Mouse (Mus musculus) heart, postnatal 36 days (tissue): ENCODE measurements around the gene Cyp2t4. TPM values are rescaled to one million over a fixed set of nuclear protein-coding genes. Genes with fewer than 3 reads are reported as not detected.

Experiments used
- DNase-seq, 2 experiments: peaks; one replicate each; pipeline ENCODE4 v3.0.0; 2021 to 2022
- intact Hi-C: fragments of 180-260 bp; cut with DNase I; formaldehyde crosslinking; loops from one replicate; pipeline ENCODE4 v1.15.1; 2025
- total RNA-seq, 2 experiments: library from RNA; stranded (reverse); gene quantifications; 2 replicates each; pipeline ENCODE4 v1.2.3; 2021

Gene Cyp2t4
- total RNA-seq, 2 experiments from 2014 or later, result not detected

- intact Hi-C loops, result loop anchor here (2.0 to 5.0 kb wide), 2 partner anchors 36 to 118 kb away; partner anchors contain the start of gene BC024978
- no peak for DNase-seq
Observed at GRCm38 (mm10) chr7:27159256-27159655, 5.7 kb downstream of the Cyp2t4 start.

GRCm38 (mm10) chr7:27159882-27160281 is 6.4 kb downstream of the Cyp2t4 start:
- peak; percentile 85 to 87 for DNase-seq
- intact Hi-C loops, result loop anchor here (2.0 to 10.0 kb wide), 3 partner anchors 35 to 325 kb away; partner anchors contain the start of genes BC024978 and Sertad1

- no peak for DNase-seq
- intact Hi-C loops, result loop anchor here (10.0 kb wide), 1 partner anchor 324 kb away; the partner anchor contains the start of gene Sertad1
Observed at GRCm38 (mm10) chr7:27160921-27161320, 7.4 kb downstream of the Cyp2t4 start.

DNA sequence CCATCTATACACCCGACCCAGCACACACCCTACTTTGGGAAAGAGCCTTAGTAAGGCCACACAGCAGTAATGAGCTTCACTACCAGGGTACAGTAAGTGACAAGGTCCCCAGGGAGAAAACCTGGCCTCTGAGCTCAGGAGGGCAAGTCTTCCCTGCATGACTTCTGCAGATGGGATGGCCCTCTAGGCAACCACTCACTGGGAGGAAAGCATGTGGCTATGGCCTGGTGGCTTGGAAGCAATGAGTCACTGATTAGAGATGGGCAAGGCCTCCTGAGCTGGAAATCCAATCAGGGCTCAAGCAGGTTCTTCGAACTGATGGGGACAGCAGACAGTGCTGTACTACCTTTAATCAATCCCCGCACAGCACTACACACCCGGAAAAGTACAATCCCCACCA is 8.2 kb downstream of the Cyp2t4 start:
- intact Hi-C loops, result loop anchor here (2.0 to 10.0 kb wide), 2 partner anchors 17 to 323 kb away; partner anchors contain the start of genes Rab4b and Sertad1
- no peak for DNase-seq

DNA sequence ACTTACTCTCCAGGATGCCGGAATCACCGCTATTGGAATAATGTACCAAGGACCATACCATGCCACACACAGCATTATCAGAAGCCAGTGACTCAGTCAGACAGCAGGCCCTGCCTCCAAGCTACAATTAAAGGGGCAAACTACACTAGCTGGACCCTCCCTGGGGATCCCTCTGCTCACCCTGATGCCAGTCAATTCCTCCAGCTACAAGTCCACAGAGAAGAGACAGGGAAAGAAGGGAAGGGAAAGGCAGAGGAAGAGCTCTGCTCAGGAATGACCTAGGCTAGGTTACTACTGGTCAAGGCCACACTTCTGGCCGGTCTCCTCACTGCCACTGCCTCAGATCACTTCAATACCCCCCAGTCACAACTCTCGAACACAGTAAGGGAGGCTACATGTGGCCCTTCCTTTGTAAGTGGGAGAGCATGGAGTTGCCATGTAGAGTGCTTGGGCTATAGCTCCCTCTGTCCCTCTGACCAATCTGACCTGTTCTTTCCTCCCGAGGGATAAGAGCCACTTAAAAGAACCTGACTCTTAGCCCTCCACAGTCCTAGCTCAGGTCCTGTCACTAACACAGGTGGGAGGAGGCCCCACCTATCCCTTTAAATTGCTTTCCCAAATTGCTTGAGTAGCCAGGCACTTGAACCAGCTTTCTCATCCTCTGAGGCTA is 9.4 kb downstream of the Cyp2t4 start:
- intact Hi-C loops, result loop anchor here (2.0 to 10.0 kb wide), 2 partner anchors 16 to 322 kb away; partner anchors contain the start of genes Rab4b and Sertad1
- no peak for DNase-seq

DNA sequence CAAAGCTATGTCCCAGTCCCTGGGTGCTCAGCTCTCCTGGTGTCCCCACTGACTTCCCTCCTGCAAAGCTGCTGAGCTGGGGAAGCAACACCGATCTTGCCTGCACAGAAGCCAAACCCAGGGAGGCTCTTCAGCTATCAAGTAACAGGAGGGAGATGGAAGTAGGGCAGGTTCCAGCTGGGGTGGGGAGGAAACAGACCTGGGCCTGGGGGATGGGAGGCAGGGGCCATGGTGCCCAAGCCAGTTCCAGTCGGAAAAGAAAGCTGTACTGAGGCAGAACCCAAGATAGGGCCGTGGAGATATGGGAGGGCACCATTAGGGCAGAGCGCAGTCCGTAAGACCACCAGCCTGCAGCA is 9.9 kb downstream of the Cyp2t4 start:
- intact Hi-C loops, result loop anchor here (2.0 to 10.0 kb wide), 2 partner anchors 15 to 321 kb away; partner anchors contain the start of genes Rab4b and Sertad1
- no peak for DNase-seq

- intact Hi-C loops, result loop anchor here (10.0 kb wide), 1 partner anchor 320 kb away; the partner anchor contains the start of gene Sertad1
- DNase-seq, result no peak
Observed at GRCm38 (mm10) chr7:27164112-27164947, 10.8 kb downstream of the Cyp2t4 start.

DNA sequence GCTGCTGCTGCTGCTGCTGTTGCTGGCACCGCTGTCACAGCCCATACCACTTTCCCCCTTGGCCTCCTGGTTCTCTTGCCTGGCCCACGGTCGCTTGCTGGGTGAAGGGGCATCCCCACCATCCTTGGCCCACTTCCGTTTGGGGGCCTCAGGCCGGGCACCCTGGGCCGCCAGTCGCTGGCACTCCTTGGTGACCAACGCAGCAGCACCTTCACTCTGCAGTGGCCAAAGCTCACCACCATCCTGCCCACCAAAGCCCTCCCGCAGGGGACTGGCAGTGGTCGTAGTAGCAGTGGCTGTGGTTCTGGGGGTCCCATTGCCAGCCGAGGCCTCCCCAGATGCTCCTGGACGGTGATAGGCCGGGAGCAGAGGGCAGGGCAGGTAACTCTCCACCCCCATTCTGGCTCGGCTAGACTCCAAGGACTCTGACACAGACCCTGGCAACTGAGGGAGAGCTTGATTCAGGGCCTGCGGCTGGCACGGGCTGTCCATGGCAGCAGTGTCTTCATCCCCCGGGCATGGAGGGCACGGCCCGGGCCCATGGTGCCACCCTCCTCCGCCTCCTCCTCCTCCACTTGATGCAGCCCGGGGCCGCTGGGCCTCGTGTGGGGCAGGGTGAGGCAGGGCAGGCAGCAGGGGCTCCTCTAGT is 11.6 kb downstream of the Cyp2t4 start:
- intact Hi-C loops, result loop anchor here (10.0 kb wide), 1 partner anchor 320 kb away; the partner anchor contains the start of gene Sertad1
- no peak for DNase-seq

- intact Hi-C loops, result loop anchor here (2.0 to 10.0 kb wide), 2 partner anchors 29 to 319 kb away; partner anchors contain the start of genes BC024978 and Sertad1
- no peak for DNase-seq
Observed at GRCm38 (mm10) chr7:27165696-27166095, 12.2 kb downstream of the Cyp2t4 start.

DNA sequence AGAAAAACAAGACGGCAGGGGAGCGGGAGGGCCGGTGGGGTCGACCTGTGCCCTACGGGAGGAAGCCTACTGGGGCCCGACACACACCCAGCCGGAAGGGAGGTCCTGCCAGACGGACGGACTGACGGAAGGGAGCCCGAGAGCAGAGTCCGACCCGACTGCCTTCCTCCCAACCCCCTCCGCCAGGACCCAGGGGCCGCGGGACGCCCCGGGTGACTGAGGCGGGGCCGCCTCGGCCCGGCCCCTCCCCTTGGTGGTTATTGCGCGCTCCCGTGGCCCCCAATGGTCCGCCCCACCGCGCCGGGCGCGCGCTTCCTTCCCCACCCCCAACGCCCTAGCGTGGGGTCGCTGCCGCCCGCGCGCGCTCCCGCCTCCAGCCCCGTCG is 12.7 kb downstream of the Cyp2t4 start:
- peak; percentile 87 to 93 for DNase-seq
- intact Hi-C loops, result loop anchor here (2.0 to 10.0 kb wide), 2 partner anchors 29 to 319 kb away; partner anchors contain the start of genes BC024978 and Sertad1

- intact Hi-C loops, result loop anchor here (2.0 to 10.0 kb wide), 2 partner anchors 28 to 318 kb away; partner anchors contain the start of genes BC024978 and Sertad1
- DNase-seq, result peak; percentile 95 to 97
Observed at GRCm38 (mm10) chr7:27166614-27167474, 13.3 kb downstream of the Cyp2t4 start, which contains the start of gene Egln2. Gene Egln2, minus strand, starts transcription at chr7:27166802.

DNA sequence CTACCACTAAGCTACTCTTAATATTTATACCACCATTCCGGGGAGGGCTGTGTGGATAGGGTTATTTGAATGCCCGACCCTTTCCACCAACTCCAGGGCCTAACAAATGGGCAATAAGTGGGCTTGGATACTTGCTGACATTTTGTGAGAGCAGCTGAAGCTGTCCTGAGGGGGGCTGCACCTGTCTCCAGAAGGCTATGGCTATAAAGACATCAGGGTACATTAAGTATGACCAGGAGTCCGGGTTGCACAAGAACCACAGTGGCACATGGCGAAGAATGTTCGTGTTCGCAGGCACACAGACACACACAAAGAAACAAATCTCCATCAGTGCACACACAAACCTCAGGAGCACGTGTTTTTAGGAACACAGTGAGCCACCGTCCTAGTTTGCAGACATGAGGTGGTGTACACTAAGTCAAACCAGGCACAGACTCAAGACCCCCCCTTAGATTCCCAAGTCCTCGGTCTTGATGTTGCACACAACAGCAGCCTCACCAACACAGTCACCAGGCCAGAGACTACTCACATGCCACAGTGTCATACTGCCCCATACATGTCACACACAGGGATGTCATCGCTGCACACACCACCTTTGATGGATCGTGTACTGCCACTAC is 14.1 kb downstream of the Cyp2t4 start:
- DNase-seq, result no peak
- intact Hi-C loops, result loop anchor here (2.0 to 10.0 kb wide), 2 partner anchors 27 to 317 kb away; partner anchors contain the start of genes BC024978 and Sertad1

DNA sequence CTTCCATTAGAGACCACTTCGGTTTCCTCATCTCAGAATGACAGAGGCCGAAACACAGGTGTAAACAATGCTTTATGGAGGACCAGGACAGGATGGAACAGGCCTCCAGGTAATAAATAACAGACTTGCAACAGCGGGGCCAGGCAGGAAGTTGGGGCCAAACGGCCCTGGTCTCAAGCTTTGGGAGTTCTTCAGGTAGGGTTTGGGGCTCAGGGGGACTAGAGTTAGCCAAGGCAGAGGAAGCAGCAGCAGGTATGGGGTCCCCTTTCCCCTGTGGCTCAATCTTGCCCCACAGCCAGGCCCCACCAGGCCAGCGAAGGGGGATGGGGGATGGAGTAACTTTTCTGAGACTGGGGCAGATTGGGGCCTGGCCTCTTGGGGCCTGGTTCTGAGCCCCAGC is 14.9 kb downstream of the Cyp2t4 start:
- DNase-seq, result no peak
- intact Hi-C loops, result loop anchor here (10.0 kb wide), 1 partner anchor 316 kb away; the partner anchor contains the start of gene Sertad1

DNA sequence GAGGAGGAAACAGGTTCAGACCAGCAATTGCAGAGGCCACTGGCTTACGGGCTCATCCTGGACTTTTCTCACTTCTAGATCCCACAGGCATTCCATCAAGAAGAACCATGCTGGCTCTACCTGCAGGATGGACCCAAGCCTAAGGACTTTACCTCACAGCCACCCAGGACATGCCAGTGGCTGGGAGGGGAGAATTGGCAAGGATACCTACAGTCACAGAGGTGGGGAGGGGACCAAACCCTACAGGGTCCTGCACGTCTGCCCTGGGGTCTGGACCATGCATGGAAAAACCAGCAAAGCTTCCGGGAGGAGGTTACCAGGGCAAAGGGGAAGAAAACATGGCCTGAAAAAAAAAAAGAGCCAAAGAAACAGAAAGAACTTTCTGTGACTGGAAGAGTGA is 17.5 kb downstream of the Cyp2t4 start:
- intact Hi-C loops, result no loop called here
- DNase-seq, result no peak

- DNase-seq, result no peak
- intact Hi-C loops, result no loop called here
Observed at GRCm38 (mm10) chr7:27174496-27174895, 21.0 kb downstream of the Cyp2t4 start.

GRCm38 (mm10) chr7:27174896-27175295 is 21.4 kb downstream of the Cyp2t4 start:
- intact Hi-C loops, result no loop called here
- no peak for DNase-seq

- intact Hi-C loops, result loop anchor here (2.0 kb wide), 1 partner anchor 15 kb away; no protein-coding TSS in a partner anchor
- no peak for DNase-seq
Observed at GRCm38 (mm10) chr7:27177942-27178323, 24.4 kb downstream of the Cyp2t4 start.
